Mouse (Mus musculus): ENCODE data around the gene Ttc26. TPM values are rescaled to one million over a fixed set of nuclear protein-coding genes. Genes with fewer than 3 reads are reported as not detected.

Ttc26 gene
- total and polyA plus RNA-seq, 3 experiments, result 1.4 to 2.1 TPM; not detected in 1

DNA sequence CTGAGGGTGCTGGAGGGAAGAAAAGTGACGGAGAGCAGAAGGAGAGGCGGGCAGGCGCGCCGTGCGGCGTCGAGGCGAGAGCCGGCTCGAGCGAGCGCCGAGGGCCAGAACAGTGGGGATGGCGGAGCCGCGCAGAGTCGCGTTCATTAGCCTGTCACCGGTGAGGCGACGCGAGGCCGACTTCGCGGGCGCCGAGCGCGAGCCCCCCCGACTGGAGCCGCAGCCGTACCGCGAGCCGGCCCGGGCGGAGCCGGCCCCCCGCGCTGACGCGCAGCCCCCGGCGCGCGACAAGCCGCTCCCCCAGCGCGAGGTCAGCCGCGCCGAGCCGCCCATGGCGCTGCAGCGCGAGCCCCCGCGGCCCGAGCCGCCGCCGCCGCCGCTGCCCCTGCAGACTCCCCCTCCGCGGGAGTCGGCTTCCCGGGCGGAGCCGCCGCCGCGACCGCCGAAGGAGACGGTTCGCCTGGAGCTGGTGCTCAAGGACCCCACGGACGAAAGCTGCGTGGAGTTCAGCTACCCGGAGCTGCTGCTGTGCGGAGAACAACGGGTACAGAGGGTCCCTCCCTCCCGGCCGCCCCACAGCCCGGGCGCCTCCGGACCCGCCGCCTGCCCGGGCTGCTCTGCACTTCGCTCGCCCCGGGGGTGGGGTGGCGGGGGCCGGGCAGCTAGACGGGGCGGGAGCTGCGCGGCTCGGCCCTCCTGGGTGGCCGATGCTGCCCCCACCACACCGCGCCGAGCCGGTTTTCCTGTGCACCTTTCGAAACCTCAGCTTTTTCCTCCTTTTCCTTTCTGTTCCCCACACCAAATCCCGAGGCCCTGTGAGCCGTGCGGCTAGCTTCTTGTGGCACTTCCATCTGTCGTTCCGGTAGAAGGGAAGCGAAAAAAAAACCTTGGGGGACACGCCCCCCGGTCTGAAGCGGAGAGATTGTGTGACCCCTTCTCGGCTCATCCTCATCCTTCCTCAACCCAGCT is 53.1 kb downstream of the Ttc26 start (continued):
- TF ChIP-seq SIN3A (IDR thresholded peaks at IDR 0.05; ENCODE audit: low read length) (peak; percentile 88), USF1 (IDR thresholded peaks at IDR 0.05; ENCODE audit: low read depth, low read length) (no peak), MAZ (IDR thresholded peaks at IDR 0.05; ENCODE audit: low read depth, low read length) (peak; percentile 23; the same call in 1 of the 2 replicates), HCFC1 (IDR thresholded peaks at IDR 0.05; ENCODE audit: low read depth, low read length) (no peak), RAD21 (IDR thresholded peaks at IDR 0.05; ENCODE audit: low read depth, low read length) (no peak), GATA1 (IDR thresholded peaks at IDR 0.05; ENCODE audit: low read depth, low read length) (no peak), MEF2A (IDR thresholded peaks at IDR 0.05; ENCODE audit: extremely low read depth, insufficient replicate concordance, low read depth, low read length, poor library complexity, severe bottlenecking) (no peak), GABPA (IDR thresholded peaks at IDR 0.05; ENCODE audit: low read depth, low read length) (no peak), CTCF (IDR thresholded peaks at IDR 0.05 in 2 of 3, conservative IDR thresholded peaks at IDR 0.05 in 1 of 3; ENCODE audit: control insufficient read depth in 1 of 3, insufficient read depth in 1 of 3, low read depth in 2 of 3, low read length in 3 of 3, poor library complexity in 1 of 3, severe bottlenecking in 1 of 3) (no peak), CHD1 (IDR thresholded peaks at IDR 0.05; ENCODE audit: low read depth, low read length) (0 out of 2 replicates have a peak, but pooled peaks have one; percentile 19)

- no peaks in the 10 kb centered on the region for H3K9me3 ChIP-seq (replicated peaks; ENCODE audit: insufficient read depth, low read length)
- peak; percentile 36 for DNase-seq (ENCODE audit: low read depth, low spot score)
- H3K4me3 ChIP-seq (ENCODE audit: control insufficient read depth in 1 of 2, insufficient read depth in 1 of 2, low read depth in 2 of 2, low read length in 2 of 2), result no peak overlapping the region
- TF ChIP-seq GATA1 (IDR thresholded peaks at IDR 0.05; ENCODE audit: low read depth, low read length), result peak; percentile 49; the same call in 1 of the 2 replicates
- no peak for TF ChIP-seq ZNF384 (IDR thresholded peaks at IDR 0.05; ENCODE audit: low read depth, low read length)
- TF ChIP-seq ZC3H11A (IDR thresholded peaks at IDR 0.05; ENCODE audit: low read depth, low read length), result no peak
- TF ChIP-seq TAL1 (IDR thresholded peaks at IDR 0.05; ENCODE audit: low read length), result peak; percentile 31; the same call in 1 of the 2 replicates
- H3K4me1 ChIP-seq (ENCODE audit: control insufficient read depth in 1 of 2, insufficient read depth in 2 of 2, low read length in 2 of 2), result peaks cover 0 to 5% of the 10 kb centered on the region in 2 experiments; a peak in 2 of 4 replicates
- peaks cover 15 to 25% of the 10 kb centered on the region in 2 experiments for H3K36me3 ChIP-seq (ENCODE audit: control insufficient read depth in 1 of 2, insufficient read depth in 2 of 2, low read length in 2 of 2)
- H3K27me3 ChIP-seq (ENCODE audit: control insufficient read depth in 1 of 2, insufficient read depth in 2 of 2, low read length in 2 of 2), result no peaks in the 10 kb centered on the region
- H3K9ac ChIP-seq (ENCODE audit: control insufficient read depth, low read depth, low read length, poor library complexity, severe bottlenecking), result no peak overlapping the region
- H3K27ac ChIP-seq (ENCODE audit: control insufficient read depth, low read depth, low read length), result no peak overlapping the region
- peaks cover 1% of the 10 kb centered on the region for H3K79me2 ChIP-seq (ENCODE audit: control insufficient read depth, insufficient read depth, low read length, poor library complexity)
Measured at GRCm38 (mm10) chr6:38443842-38444241, 62.6 kb downstream of the Ttc26 start.

DNA sequence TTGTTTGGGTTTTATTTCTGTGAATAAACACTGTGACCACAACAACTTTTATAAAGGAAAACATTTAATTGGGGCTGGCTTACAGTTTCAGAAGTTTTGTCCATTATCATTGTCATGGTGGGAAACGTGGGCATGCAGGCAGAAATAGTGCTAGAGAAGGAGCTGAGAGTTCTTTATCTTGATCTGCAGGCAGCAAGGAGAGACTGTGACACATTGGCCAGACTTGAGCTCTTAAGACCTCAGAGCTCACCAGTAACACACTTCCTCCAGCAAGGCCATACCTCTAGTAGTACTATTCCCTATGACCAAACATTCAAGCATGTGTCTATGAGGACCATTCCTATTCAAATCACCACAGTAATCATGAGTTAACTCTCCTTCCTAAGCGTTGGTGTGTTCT is 67.0 kb downstream of the Ttc26 start:
- H3K27me3 ChIP-seq (ENCODE audit: control insufficient read depth in 1 of 2, insufficient read depth in 2 of 2, low read length in 2 of 2), result no peaks in the 10 kb centered on the region
- no peak overlapping the region for H3K4me3 ChIP-seq (ENCODE audit: control insufficient read depth in 1 of 2, insufficient read depth in 1 of 2, low read depth in 2 of 2, low read length in 2 of 2)
- no peak overlapping the region for H3K27ac ChIP-seq (ENCODE audit: control insufficient read depth, low read depth, low read length)
- H3K9me3 ChIP-seq (replicated peaks; ENCODE audit: insufficient read depth, low read length), result no peaks in the 10 kb centered on the region
- H3K79me2 ChIP-seq (ENCODE audit: control insufficient read depth, insufficient read depth, low read length, poor library complexity), result no peaks in the 10 kb centered on the region; the same call in 1 of the 2 replicates
- peaks cover 0 to 5% of the 10 kb centered on the region in 2 experiments; a peak in 2 of 4 replicates for H3K4me1 ChIP-seq (ENCODE audit: control insufficient read depth in 1 of 2, insufficient read depth in 2 of 2, low read length in 2 of 2)
- H3K36me3 ChIP-seq (ENCODE audit: control insufficient read depth in 1 of 2, insufficient read depth in 2 of 2, low read length in 2 of 2), result peaks cover 9 to 37% of the 10 kb centered on the region in 2 experiments
- DNase-seq (ENCODE audit: low read depth, low spot score), result peak; percentile 34
- H3K9ac ChIP-seq (ENCODE audit: control insufficient read depth, low read depth, low read length, poor library complexity, severe bottlenecking), result no peak overlapping the region
- TF ChIP-seq GATA1 (IDR thresholded peaks at IDR 0.05; ENCODE audit: low read depth, low read length) (peak; percentile 70), GABPA (IDR thresholded peaks at IDR 0.05; ENCODE audit: low read depth, low read length) (no peak)
